Mouse (Mus musculus) cerebellum, adult 2 months (tissue): ENCODE measurements around the gene Sik3.

ENCODE experiments used
- CTCF ChIP-seq: fragments of 200-500 bp; IDR thresholded peaks from 2 replicates; pipeline ENCODE4 v1.5.1; 2011; ENCODE audit warnings: low read depth, mild to moderate bottlenecking, control low read depth, low read length, moderate library complexity, borderline replicate concordance; ENCODE audit not compliant: insufficient read depth
- POLR2A ChIP-seq: fragments of 200-500 bp; IDR thresholded peaks from 2 replicates; pipeline ENCODE4 v1.6.1; 2011; ENCODE audit warnings: low read length, control low read depth, borderline replicate concordance; ENCODE audit not compliant: insufficient read depth

DNA sequence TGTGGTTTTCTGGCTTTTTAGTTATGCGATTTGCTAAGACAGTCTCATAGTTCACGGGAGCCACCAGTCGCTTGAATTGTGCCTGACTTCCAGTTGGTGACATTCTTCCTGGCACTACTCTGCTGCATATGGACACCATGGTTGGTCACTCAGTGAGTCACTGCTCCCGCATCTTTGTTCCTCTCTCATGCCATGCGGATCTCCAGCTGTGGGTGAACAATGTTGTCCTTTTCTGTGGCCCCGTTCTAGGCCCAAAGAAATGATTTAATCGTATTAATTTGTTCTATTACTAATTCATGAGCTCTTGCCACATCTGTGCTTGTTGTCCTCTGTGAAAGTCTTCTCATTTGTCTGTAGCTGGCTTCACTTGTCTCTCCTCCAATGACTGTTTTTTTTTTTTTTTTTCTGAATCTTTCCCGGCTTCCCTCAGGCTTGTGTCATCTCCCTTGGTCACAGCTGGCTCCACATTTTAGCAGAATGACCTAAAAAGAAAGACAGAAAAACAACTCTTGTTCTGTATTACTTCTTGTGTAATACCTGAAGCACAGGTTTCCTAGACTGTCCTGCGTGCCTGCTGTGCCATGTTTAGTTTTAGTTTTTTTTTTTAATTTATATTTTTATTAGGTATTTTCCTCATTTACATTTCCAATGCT is 40.5 kb downstream of the Sik3 start:
- no peak for TF ChIP-seq POLR2A
- no peak for TF ChIP-seq CTCF
